Mouse (Mus musculus): Measurements from ENCODE around the gene Gabrb1. TPM values are rescaled to one million over a fixed set of nuclear protein-coding genes. Genes with fewer than 3 reads are reported as not detected.
"Not testable (repeated sequence)": the region's sequence is repeated elsewhere in the genome, so short reads cannot be mapped to it uniquely, and the experiment has no call there.

Gene Gabrb1
- total RNA-seq, 2 experiments from 2014 or later, result not detected

GRCm38 (mm10) chr5:72043226-72044151 lies 385.6 kb downstream of the Gabrb1 start:
- no peak for DNase-seq

GRCm38 (mm10) chr5:72046261-72046660 lies 388.3 kb downstream of the Gabrb1 start:
- DNase-seq, result no peak

GRCm38 (mm10) chr5:72064079-72064478 lies 406.2 kb downstream of the Gabrb1 start:
- DNase-seq, result no peak

GRCm38 (mm10) chr5:72068826-72069225 lies 410.9 kb downstream of the Gabrb1 start:
- DNase-seq, result no peak

GRCm38 (mm10) chr5:72069398-72069797 lies 411.5 kb downstream of the Gabrb1 start:
- DNase-seq, result not testable (repeated sequence)

- DNase-seq, result no peak
Measured at GRCm38 (mm10) chr5:72076781-72077180, 418.9 kb downstream of the Gabrb1 start.

GRCm38 (mm10) chr5:72086518-72086917 lies 428.6 kb downstream of the Gabrb1 start:
- DNase-seq, result no peak

GRCm38 (mm10) chr5:72094582-72094981 lies 436.7 kb downstream of the Gabrb1 start:
- DNase-seq, result no peak

GRCm38 (mm10) chr5:72095015-72095414 lies 437.1 kb downstream of the Gabrb1 start:
- DNase-seq, result no peak

- DNase-seq, result no peak
Measured at GRCm38 (mm10) chr5:72104274-72104921, 446.5 kb downstream of the Gabrb1 start.

GRCm38 (mm10) chr5:72122414-72123037 lies 464.6 kb downstream of the Gabrb1 start:
- DNase-seq, result no peak

- no peak for DNase-seq
Measured at GRCm38 (mm10) chr5:72126681-72127080, 468.8 kb downstream of the Gabrb1 start.

GRCm38 (mm10) chr5:72133906-72134305 lies 476.0 kb downstream of the Gabrb1 start:
- no peak for DNase-seq

- DNase-seq, result no peak
Measured at GRCm38 (mm10) chr5:72138256-72138655, 480.3 kb downstream of the Gabrb1 start.

- no peak for DNase-seq
Measured at GRCm38 (mm10) chr5:72139619-72140018, 481.7 kb downstream of the Gabrb1 start.

- DNase-seq, result no peak
Measured at GRCm38 (mm10) chr5:72148679-72149078, 490.8 kb downstream of the Gabrb1 start.

- DNase-seq, result no peak
Measured at GRCm38 (mm10) chr5:72150870-72151269, 493.0 kb downstream of the Gabrb1 start.

- not testable (repeated sequence) for DNase-seq
Measured at GRCm38 (mm10) chr5:72155686-72156085, 497.8 kb downstream of the Gabrb1 start.

GRCm38 (mm10) chr5:72156598-72156997 lies 498.7 kb downstream of the Gabrb1 start:
- DNase-seq, result no peak

- DNase-seq, result no peak
Measured at GRCm38 (mm10) chr5:72158667-72159066, 500.8 kb downstream of the Gabrb1 start.

GRCm38 (mm10) chr5:72159537-72159936 lies 501.6 kb downstream of the Gabrb1 start:
- no peak for DNase-seq

GRCm38 (mm10) chr5:72160781-72161485 lies 503.0 kb downstream of the Gabrb1 start:
- no peak for DNase-seq
